Mouse (Mus musculus) left cerebral cortex, postnatal 25 days (tissue): ENCODE measurements around the gene Scamp5. TPM values are rescaled to one million over a fixed set of nuclear protein-coding genes. Genes with fewer than 3 reads are reported as not detected.
A peak's percentile ranks its signal among the peaks of the same experiment; 100 is the strongest.

Experiments
- DNase-seq, 2 experiments: peaks; one replicate each; pipeline ENCODE4 v3.0.0; 2022; ENCODE audit warnings: low spot score in 2 of 2, mixed read lengths in 1 of 2
- intact Hi-C: fragments of 180-260 bp; cut with DNase I; formaldehyde crosslinking; loops from one replicate; pipeline ENCODE4 v1.15.1; 2025
- total RNA-seq, 2 experiments: library from RNA; stranded (reverse); gene quantifications; 2 replicates each; pipeline ENCODE4 v1.2.3; 2021

The Scamp5 gene
- total RNA-seq: 100 to 1,000 TPM; 403 to 415 TPM

DNA sequence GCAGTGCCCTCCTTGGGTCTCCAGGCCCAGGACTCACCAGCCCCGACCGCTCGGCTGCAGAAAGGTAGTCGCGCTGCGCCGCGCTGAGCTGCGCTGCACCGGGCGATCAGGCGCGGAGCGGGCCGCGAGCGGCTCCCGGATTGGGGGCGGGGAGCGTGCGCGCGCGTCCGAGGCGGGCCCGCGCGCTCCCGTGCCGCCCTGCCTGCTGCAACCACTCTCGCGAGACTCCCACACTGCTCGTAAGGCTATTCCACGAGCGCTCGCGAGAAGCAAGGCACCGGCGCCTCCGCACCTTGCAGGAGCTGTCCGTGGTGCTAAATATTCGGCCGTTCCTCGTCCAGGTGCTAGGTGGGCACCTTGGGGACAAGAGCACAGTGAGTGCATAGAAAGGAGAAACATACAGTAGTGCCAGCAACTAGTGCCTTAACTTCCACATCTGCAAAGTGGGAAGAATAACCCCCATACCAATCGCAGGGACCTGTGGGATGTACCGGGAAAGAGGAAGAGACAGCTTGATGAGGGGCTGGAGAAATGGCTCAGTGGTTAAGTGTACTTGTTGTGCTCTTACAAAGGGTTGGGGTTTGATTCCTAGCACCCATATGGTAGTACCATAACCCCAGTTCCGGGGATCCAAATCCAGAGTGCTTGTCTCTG lies at the start of gene Scamp5:
Gene Scamp5 (minus strand): TSS at position 165 of the 654 bp plus-strand sequence.
- intact Hi-C loops: loop anchor here (5.0 kb wide), 1 partner anchor 54 kb away; the partner anchor contains the start of gene Cox5a
- DNase-seq: peak; percentile 93 to 94

DNA sequence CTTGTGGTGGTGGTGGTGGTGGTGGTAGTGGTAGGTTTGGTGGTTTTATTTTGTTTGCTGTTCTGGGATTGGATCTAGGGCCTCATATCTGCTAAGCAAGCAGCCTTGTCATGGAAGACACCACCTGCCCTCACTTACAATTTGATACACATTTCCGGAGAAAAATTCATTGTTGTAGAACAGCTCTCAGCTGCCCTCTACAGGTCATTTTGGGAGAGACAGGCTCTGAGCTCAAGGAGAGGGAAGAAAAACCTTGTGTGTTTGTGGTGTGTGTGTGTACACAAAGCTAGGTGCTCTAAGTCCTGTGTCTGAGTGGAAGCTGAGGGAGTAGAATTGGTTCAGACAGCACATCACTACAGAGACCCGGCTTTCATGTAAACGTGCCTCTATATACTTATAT lies 49.3 kb upstream of the Scamp5 start:
- intact Hi-C loops: loop anchor here (1.0 kb wide), 1 partner anchor 32 kb away; no protein-coding TSS in a partner anchor
- peak in 1 of 2 experiments; percentile 70 for DNase-seq

- intact Hi-C loops: no loop called here
- DNase-seq: no peak
Observed at GRCm38 (mm10) chr9:57510577-57510976, 42.7 kb upstream of the Scamp5 start.

DNA sequence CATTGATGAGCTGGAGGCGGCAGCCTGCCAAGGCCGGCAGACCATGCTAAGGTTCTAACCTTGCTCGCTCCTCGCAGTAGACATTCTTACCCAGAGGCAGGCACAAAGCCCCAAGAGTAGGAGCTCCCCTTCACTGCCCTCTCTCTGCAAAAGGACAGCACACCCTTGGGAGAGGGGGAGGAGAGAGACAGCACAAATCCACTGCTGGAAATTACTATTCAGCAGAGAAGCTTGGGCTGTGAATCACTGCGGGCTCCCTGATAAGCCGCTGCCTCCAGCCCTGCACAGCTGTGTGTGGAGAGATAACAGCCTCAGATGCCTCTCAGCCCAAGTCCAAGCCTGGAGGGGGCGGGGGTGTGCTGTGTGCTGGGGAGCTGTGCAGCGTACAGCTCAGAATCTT lies 37.8 kb upstream of the Scamp5 start:
- peak; percentile 51 to 73 for DNase-seq
- intact Hi-C loops: loop anchor here (2.0 kb wide), 1 partner anchor 15 kb away; the partner anchor contains the start of gene Cox5a

- DNase-seq: peak in 1 of 2 experiments; percentile 19
- intact Hi-C loops: loop anchor here (2.0 kb wide), 1 partner anchor 16 kb away; the partner anchor contains the start of gene Cox5a
Observed at GRCm38 (mm10) chr9:57504891-57505290, 37.0 kb upstream of the Scamp5 start.

DNA sequence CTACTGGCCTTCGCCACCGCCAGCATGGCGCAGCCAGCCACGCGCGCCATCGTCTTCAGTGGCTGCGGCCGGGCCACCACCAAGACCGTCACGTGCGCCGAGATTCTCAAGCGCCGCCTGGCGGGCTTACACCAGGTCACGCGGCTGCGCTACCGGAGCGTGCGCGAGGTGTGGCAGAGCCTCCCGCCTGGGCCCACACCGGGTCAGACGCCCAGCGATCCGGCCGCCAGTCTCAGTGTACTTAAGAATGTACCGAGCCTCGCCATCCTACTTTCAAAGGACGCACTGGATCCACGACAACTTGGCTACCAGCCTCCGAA lies 36.5 kb upstream of the Scamp5 start:
- peak; percentile 49 to 63 for DNase-seq
- intact Hi-C loops: loop anchor here (2.0 kb wide), 1 partner anchor 16 kb away; the partner anchor contains the start of gene Cox5a

DNA sequence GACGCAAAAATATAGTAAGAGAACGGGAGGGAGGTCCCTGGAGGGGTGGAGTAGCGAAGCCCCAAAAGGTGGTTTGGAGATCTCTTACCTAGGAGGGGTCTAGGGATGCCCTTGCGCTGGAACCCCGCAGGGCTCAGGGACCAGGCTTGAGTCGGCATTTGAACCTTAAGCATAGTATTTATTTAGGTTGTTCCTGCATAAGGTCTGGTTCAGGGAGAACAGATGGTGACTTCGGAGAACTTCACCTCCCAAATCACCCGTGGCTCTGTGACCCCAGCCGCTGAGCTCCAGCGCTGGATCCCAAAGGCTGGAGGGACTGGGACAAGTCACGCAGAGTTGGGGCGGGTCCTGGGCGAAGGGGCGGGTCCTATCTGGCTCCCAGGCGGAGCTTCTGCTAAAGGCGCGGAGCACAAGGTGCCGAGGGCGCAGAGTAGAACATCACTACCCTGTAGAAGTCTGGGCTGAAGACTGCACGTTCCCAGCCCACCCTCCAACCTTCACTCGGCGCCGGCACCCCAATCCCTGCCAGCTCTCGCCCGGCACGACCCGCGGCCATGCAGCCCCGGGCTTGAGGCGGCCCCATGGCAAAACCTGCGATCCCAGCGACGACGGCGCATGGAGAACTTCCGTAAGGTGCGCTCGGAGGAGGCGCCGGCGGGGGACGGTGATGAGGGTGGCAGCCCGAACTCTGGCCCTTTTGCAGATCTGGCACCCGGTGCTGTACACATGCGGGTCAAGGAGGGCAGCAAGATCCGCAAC lies 35.9 kb upstream of the Scamp5 start, which contains the start of gene Rpp25:
Gene Rpp25 (plus strand): TSS at position 405 of the 759 bp plus-strand sequence.
- intact Hi-C loops: loop anchor here (2.0 kb wide), 1 partner anchor 17 kb away; the partner anchor contains the start of gene Cox5a
- DNase-seq: peak; percentile 54 to 70

GRCm38 (mm10) chr9:57502911-57503621 lies 35.2 kb upstream of the Scamp5 start:
- peak; percentile 24 to 61 for DNase-seq
- intact Hi-C loops: no loop called here

GRCm38 (mm10) chr9:57501861-57502260 lies 34.0 kb upstream of the Scamp5 start:
- intact Hi-C loops: no loop called here
- DNase-seq: peak; percentile 46 to 59

DNA sequence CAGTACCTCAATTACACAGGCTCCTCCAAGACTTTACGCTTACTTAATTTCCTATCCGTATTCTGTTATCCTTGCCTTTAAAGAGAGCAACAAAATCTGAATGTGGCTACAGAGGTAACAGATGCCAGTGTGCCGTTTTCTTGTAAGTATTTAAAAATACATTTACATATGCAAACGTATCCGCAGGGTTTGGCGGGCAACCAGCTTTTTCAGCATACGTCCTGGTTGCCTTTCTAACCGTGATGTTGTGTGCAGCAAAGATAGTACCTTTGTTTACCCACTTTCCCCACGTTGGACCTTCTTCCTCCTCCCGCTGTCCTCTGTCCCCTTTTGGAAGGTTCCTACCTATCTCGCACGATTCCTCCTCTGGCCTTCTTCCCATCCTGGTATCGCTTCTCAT lies 33.6 kb upstream of the Scamp5 start:
- DNase-seq: peak; percentile 39 to 69
- intact Hi-C loops: no loop called here

- intact Hi-C loops: no loop called here
- peak in 1 of 2 experiments; percentile 26 for DNase-seq
Observed at GRCm38 (mm10) chr9:57498536-57498935, 30.7 kb upstream of the Scamp5 start.

- intact Hi-C loops: no loop called here
- DNase-seq: no peak
Observed at GRCm38 (mm10) chr9:57497236-57497635, 29.4 kb upstream of the Scamp5 start.

DNA sequence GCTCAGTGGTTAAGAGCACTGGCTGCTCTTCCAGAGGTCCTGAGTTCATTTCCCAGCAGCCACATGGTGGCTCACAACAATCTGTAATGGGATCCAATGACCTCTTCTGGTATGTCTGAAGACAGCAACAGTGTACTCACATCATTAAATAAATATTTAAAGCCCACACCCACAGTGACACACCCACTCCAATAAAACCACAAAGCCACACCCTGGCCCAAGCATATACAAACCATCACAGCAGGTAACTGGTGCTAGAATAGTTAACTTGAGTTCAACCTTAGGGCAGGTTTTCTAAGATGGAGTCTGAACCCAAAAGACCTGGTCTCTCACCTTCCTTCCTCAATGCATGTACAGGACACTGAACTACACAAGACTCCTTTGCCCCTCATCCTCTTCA lies 27.1 kb upstream of the Scamp5 start:
- intact Hi-C loops: no loop called here
- DNase-seq: no peak

- intact Hi-C loops: no loop called here
Observed at GRCm38 (mm10) chr9:57493532-57493931, 25.7 kb upstream of the Scamp5 start.

GRCm38 (mm10) chr9:57487807-57488206 lies 19.9 kb upstream of the Scamp5 start:
- no peak for DNase-seq
- intact Hi-C loops: no loop called here

More at GRCm38 (mm10) chr9:57493532-57493931, 25.7 kb upstream of the Scamp5 start:
- DNase-seq: no peak

DNA sequence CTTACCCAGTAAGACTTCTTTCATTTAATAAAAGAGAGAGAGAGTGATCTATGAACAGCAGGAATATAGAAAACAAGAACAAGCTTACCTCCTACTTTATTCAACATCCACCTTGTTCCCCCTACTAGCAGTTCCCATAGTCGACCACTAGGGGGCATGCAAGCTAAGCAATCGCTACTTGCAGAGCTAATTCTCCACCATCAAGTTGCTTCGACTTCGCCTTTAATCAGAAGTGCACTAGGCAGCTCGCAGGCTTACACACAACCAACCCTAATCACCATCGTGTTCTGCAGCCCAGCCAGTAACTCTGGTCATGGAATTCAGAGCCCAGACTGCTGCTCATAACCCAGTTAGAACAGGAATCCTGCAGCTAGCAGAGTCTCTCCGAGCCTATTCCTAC lies 17.9 kb upstream of the Scamp5 start:
- peak; percentile 83 to 91 for DNase-seq
- intact Hi-C loops: loop anchor here (1.0 kb wide), 1 partner anchor 32 kb away; no protein-coding TSS in a partner anchor

DNA sequence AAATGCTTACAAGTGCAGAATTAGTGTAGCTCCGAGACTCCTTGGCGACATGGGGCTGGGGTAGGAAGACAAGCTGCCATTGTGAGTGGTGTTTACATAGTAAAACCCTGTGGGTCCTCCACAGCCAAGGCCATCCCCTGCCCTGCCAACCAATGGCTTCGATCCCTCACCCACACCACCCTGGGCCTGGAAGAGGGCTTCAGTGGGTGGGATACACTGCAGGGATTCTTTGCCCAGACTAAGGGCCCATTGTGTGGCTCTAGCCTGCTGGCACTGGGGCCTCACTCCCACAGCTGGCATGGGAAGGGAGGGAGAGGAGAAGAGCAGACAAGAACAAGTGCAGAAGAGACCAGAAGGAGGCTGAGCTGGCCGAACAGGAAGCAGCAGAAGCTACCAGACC lies 1.1 kb upstream of the Scamp5 start:
- peak; percentile 20 to 66 for DNase-seq
- intact Hi-C loops: loop anchor here (5.0 kb wide), 1 partner anchor 53 kb away; the partner anchor contains the start of gene Cox5a

DNA sequence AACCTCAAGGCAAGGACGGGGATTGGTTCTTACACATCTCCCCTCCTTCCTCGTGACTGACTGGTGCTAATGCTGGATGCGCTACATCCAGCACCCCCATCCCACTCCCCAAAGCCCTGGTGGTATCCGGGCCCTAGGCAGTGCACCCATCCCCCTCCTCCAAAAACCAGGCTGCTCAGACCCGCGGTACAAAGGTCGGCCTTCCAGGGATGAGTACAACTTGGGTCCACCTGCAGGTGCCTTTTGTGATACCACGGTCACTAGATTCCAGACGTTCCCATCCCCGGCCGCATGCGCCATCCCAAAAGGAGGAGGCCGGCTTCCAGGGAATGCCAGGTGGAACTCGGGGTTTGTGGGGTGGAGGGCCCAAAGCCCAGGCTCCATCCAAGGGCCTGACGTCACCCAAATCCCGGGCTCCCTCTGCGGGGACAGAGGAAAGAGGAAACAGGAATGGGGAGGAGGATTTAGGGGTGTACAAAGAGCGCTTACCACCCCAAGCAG lies 539 bp downstream of the Scamp5 start:
- intact Hi-C loops: loop anchor here (5.0 kb wide), 1 partner anchor 55 kb away; the partner anchor contains the start of gene Cox5a
- peak; percentile 47 to 57 for DNase-seq

GRCm38 (mm10) chr9:57466101-57466500 lies 1.8 kb downstream of the Scamp5 start:
- DNase-seq: no peak
- intact Hi-C loops: loop anchor here (5.0 kb wide), 1 partner anchor 56 kb away; the partner anchor contains the start of gene Cox5a
